Mouse (Mus musculus): Measurements from ENCODE around the gene Mmaa. TPM values are rescaled to one million over a fixed set of nuclear protein-coding genes. Genes with fewer than 3 reads are reported as not detected.

Gene Mmaa
- polyA plus RNA-seq (2012; rRNA removed; ENCODE audit: low replicate concordance), result 3.8 and 11.7 TPM in 2 replicates

GRCm38 (mm10) chr8:79294610-79295275 lies at the start of gene Mmaa:
Gene Mmaa (minus strand): TSS chr8:79294937.

GRCm38 (mm10) chr8:79248470-79248869 lies 46.3 kb downstream of the Mmaa start, which contains the start of gene 1700011L22Rik:
Gene 1700011L22Rik (minus strand): TSS chr8:79248570.

Other genes starting within 250 kb of the Mmaa start
- gene 1700011L22Rik, start 46.4 kb downstream of the Mmaa start, polyA plus RNA-seq (2012; rRNA removed; ENCODE audit: low replicate concordance), result not detected in 2 replicates
- 41.1 and 56.4 TPM in 2 replicates for gene Smad1, start 104.6 kb upstream of the Mmaa start, polyA plus RNA-seq (2012; rRNA removed; ENCODE audit: low replicate concordance)

Data from mammary gland, adult 2 months (tissue).